Mouse (Mus musculus) spleen, embryonic (tissue): ENCODE measurements at regions not wholly inside any gene's neighbourhood (a gene's known extent, or its start where the extent isn't known, plus 50 kb on each side); places are given as distances from the start of the nearest gene placed in this dataset.
"Not testable (repeated sequence)": the region's sequence is repeated elsewhere in the genome, so short reads cannot be mapped to it uniquely, and the experiment has no call there.

Source experiments
- CTCF ChIA-PET: fragments of 350-600 bp; sonication (Branson Sonifier 250); formaldehyde crosslinking; loops from one replicate; lab custom pipeline; 2022; lab: Charles Lee

GRCm38 (mm10) chr13:4935940-4936339, 327.0 kb upstream of the Akr1e1 start:
- CTCF ChIA-PET: no interaction called here

- CTCF ChIA-PET: no interaction called here
Measured at GRCm38 (mm10) chr13:4939849-4940248, 330.9 kb upstream of the Akr1e1 start.

GRCm38 (mm10) chr13:4942490-4942889, 333.5 kb upstream of the Akr1e1 start:
- CTCF ChIA-PET: not testable (repeated sequence)

GRCm38 (mm10) chr13:4943046-4943445, 334.1 kb upstream of the Akr1e1 start:
- CTCF ChIA-PET: no interaction called here

- CTCF ChIA-PET: no interaction called here
Measured at GRCm38 (mm10) chr13:4955384-4955783, 346.4 kb upstream of the Akr1e1 start.

GRCm38 (mm10) chr13:4964824-4965223, 355.9 kb upstream of the Akr1e1 start:
- CTCF ChIA-PET: no interaction called here

- CTCF ChIA-PET: no interaction called here
Measured at GRCm38 (mm10) chr13:4970081-4970892, 361.3 kb upstream of the Akr1e1 start.

- CTCF ChIA-PET: no interaction called here
Measured at GRCm38 (mm10) chr13:4971472-4972067, 362.6 kb upstream of the Akr1e1 start.

GRCm38 (mm10) chr13:4992876-4993275, 383.9 kb upstream of the Akr1e1 start:
- CTCF ChIA-PET: no interaction called here

GRCm38 (mm10) chr13:5008296-5008695, 399.3 kb upstream of the Akr1e1 start:
- CTCF ChIA-PET: no interaction called here

- CTCF ChIA-PET: no interaction called here
Measured at GRCm38 (mm10) chr13:5022439-5022838, 413.5 kb upstream of the Akr1e1 start.

- CTCF ChIA-PET: no interaction called here
Measured at GRCm38 (mm10) chr13:5059859-5060258, 450.9 kb upstream of the Akr1e1 start.

GRCm38 (mm10) chr13:5060462-5060861, 451.5 kb upstream of the Akr1e1 start:
- CTCF ChIA-PET: no interaction called here

GRCm38 (mm10) chr13:5107454-5107853, 498.5 kb upstream of the Akr1e1 start:
- CTCF ChIA-PET: no interaction called here

GRCm38 (mm10) chr13:5154911-5155310, 545.9 kb upstream of the Akr1e1 start:
- CTCF ChIA-PET: no interaction called here

- CTCF ChIA-PET: no interaction called here
Measured at GRCm38 (mm10) chr13:5159765-5160684, 551.1 kb upstream of the Akr1e1 start.

GRCm38 (mm10) chr13:5166716-5167115, 557.7 kb upstream of the Akr1e1 start:
- CTCF ChIA-PET: no interaction called here

GRCm38 (mm10) chr13:5178996-5179395, 570.0 kb upstream of the Akr1e1 start:
- CTCF ChIA-PET: no interaction called here

GRCm38 (mm10) chr13:5179552-5179951, 570.6 kb upstream of the Akr1e1 start:
- CTCF ChIA-PET: no interaction called here

- CTCF ChIA-PET: not testable (repeated sequence)
Measured at GRCm38 (mm10) chr13:5185237-5185800, 576.3 kb upstream of the Akr1e1 start.

GRCm38 (mm10) chr13:5202736-5203135, 593.8 kb upstream of the Akr1e1 start:
- CTCF ChIA-PET: no interaction called here

- CTCF ChIA-PET: no interaction called here
Measured at GRCm38 (mm10) chr13:5204143-5204542, 595.2 kb upstream of the Akr1e1 start.
